Mouse (Mus musculus) neural tube, embryonic 14.5 days (tissue): ENCODE results near the gene Armc10. TPM values are rescaled to one million over a fixed set of nuclear protein-coding genes. Genes with fewer than 3 reads are reported as not detected.
"Not testable (repeated sequence)": the region's sequence is repeated elsewhere in the genome, so short reads cannot be mapped to it uniquely, and the experiment has no call there.

Source experiments
- ATAC-seq: fragments of 200-750 bp; cut with Nextera tagmentation; 2 replicates; pipeline ENCODE4 v1.8.0; 2017; ENCODE audit warnings: low read depth, mild to moderate bottlenecking, moderate TSS enrichment, moderate library complexity
- H3K27ac ChIP-seq: fragments of 300-500 bp; sonication (generic); 2 replicates; pipeline ENCODE4 v1.5.1; 2014; ENCODE audit warnings: low read depth, mild to moderate bottlenecking, control low read depth, low read length, moderate library complexity, mixed read lengths
- H3K27me3 ChIP-seq: fragments of 300-500 bp; sonication (generic); 2 replicates; pipeline ENCODE4 v1.6.1; 2014; ENCODE audit warnings: low read length; ENCODE audit not compliant: control insufficient read depth, insufficient read depth
- H3K36me3 ChIP-seq: fragments of 300-500 bp; sonication (generic); 2 replicates; pipeline ENCODE4 v1.6.1; 2014; ENCODE audit warnings: low read length, mixed read lengths; ENCODE audit not compliant: control insufficient read depth, insufficient read depth
- H3K4me1 ChIP-seq: fragments of 300-500 bp; sonication (generic); 2 replicates; pipeline ENCODE4 v1.6.1; 2014; ENCODE audit warnings: low read length; ENCODE audit not compliant: control insufficient read depth, insufficient read depth
- H3K4me2 ChIP-seq: fragments of 300-500 bp; sonication (generic); 2 replicates; pipeline ENCODE4 v1.6.1; 2014; ENCODE audit warnings: mild to moderate bottlenecking, low read depth, low read length, control low read depth
- H3K4me3 ChIP-seq: fragments of 300-500 bp; sonication (generic); 2 replicates; pipeline ENCODE4 v1.5.1; 2014; ENCODE audit warnings: low read depth, low read length, control low read depth, mixed read lengths
- H3K9ac ChIP-seq: fragments of 300-500 bp; sonication (generic); replicated peaks from 2 replicates; pipeline ENCODE4 v1.6.1; 2014; ENCODE audit warnings: low read depth, mild to moderate bottlenecking, control low read depth, low read length, mixed read lengths
- H3K9me3 ChIP-seq: fragments of 300-500 bp; sonication (generic); 2 replicates; pipeline ENCODE4 v1.6.1; 2016; ENCODE audit warnings: low read length; ENCODE audit not compliant: control insufficient read depth
- WGBS: fragments of 180-500 bp; shearing (Covaris S2); extraction: QIAGEN DNeasy Blood & Tissue Kit; methylation state at CpG from one replicate; pipeline ENCODE4 v1.1.7; 2014; 5-methylcytosine and 5-hydroxymethylcytosine counted together
- polyA plus RNA-seq: library from polyadenylated mRNA; unstranded; fragments of >200 nt; fragmentation: Nextera tagmentation; extraction: Ambion mirVana; gene quantifications from 2 replicates; pipeline ENCODE4 v1.2.1, GENCODE M21; 2014

The Armc10 gene
- polyA plus RNA-seq, 1 experiment from 2014 or later, result 51.1 TPM

DNA sequence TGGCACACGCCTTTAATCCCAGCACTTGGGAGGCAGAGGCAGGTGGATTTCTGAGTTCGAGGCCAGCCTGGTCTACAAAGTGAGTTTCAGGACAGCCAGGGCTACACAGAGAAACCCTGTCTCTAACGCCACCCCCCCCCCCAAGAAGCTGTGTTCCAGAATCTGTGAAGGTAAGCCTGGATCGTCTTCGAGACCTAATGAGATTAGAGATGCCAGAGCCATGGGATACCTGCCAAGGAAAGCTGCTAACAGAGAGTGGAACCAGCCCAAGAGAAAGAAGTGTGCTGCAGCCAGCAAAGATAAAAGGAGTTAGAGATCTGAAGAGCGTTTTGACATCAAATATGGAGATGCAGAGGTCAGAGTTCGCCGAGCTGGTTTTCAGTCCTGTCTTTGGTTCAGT lies 62.4 kb downstream of the Armc10 start:
- ATAC-seq, H3K27me3 ChIP-seq, H3K27ac ChIP-seq, H3K9me3 ChIP-seq, H3K4me1 ChIP-seq, H3K9ac ChIP-seq, H3K36me3 ChIP-seq, H3K4me2 ChIP-seq, H3K4me3 ChIP-seq: not testable (repeated sequence)
- 93% methylated on average over 8 of the region's 8 CpGs for WGBS

Other genes starting within 250 kb of the Armc10 start
- gene Ccdc146, start 221.1 kb upstream of the Armc10 start, polyA plus RNA-seq, result 0.27 and 0.99 TPM in 2 replicates
- gene Fam185a, start 220.9 kb upstream of the Armc10 start, polyA plus RNA-seq, result 8.3 and 9.4 TPM in 2 replicates
- 0.95 and 5.5 TPM in 2 replicates for gene Lrrc17, start 102.3 kb upstream of the Armc10 start, polyA plus RNA-seq
- gene Fbxl13, start 179 bp upstream of the Armc10 start, polyA plus RNA-seq, result 0.21 and 0.35 TPM in 2 replicates
- 3.1 and 3.2 TPM in 2 replicates for gene Napepld, start 55.6 kb downstream of the Armc10 start, polyA plus RNA-seq
- 76.5 and 82.1 TPM in 2 replicates for gene Pmpcb, start 91.3 kb downstream of the Armc10 start, polyA plus RNA-seq
- 73.1 and 79.5 TPM in 2 replicates for gene Dnajc2, start 139.4 kb downstream of the Armc10 start, polyA plus RNA-seq
- gene Psmc2, start 139.5 kb downstream of the Armc10 start, polyA plus RNA-seq, result 173 and 185 TPM in 2 replicates
- gene Slc26a5, start 219.8 kb downstream of the Armc10 start, polyA plus RNA-seq, result 0.12 TPM in 1 of 2 replicates, not detected in the other